Mouse (Mus musculus) small intestine, adult 2 months (tissue): ENCODE results near the gene Tifa. TPM values are rescaled to one million over a fixed set of nuclear protein-coding genes. Genes with fewer than 3 reads are reported as not detected.

ENCODE experiments used
- H3K27ac ChIP-seq: fragments of 200-500 bp; 2 replicates; pipeline ENCODE4 v1.5.1; 2012; ENCODE audit warnings: low read depth, low read length, control low read depth, inconsistent platforms; ENCODE audit not compliant: insufficient read depth
- H3K27me3 ChIP-seq: fragments of 200-500 bp; 2 replicates; pipeline ENCODE4 v1.6.1; 2012; ENCODE audit warnings: mild to moderate bottlenecking, moderate library complexity, low read length, inconsistent platforms; ENCODE audit not compliant: control insufficient read depth, insufficient read depth
- H3K36me3 ChIP-seq: fragments of 200-500 bp; 2 replicates; pipeline ENCODE4 v1.6.1; 2012; ENCODE audit warnings: mild to moderate bottlenecking, low read length, control low read depth, inconsistent platforms; ENCODE audit not compliant: control insufficient read depth, insufficient read depth
- H3K4me1 ChIP-seq: fragments of 200-500 bp; 2 replicates; pipeline ENCODE4 v1.6.1; 2012; ENCODE audit warnings: low read length, inconsistent platforms, mixed read lengths; ENCODE audit not compliant: control insufficient read depth, insufficient read depth, insufficient read length
- H3K4me3 ChIP-seq: fragments of 200-500 bp; 2 replicates; pipeline ENCODE4 v1.5.1; 2012; ENCODE audit warnings: low read depth, mild to moderate bottlenecking, control low read depth, inconsistent platforms, low read length, moderate library complexity
- CTCF ChIP-seq: fragments of 200-500 bp; IDR thresholded peaks from 2 replicates; pipeline ENCODE4 v1.5.1; 2012; ENCODE audit warnings: low read depth, mild to moderate bottlenecking, control low read depth, inconsistent platforms, low read length, moderate library complexity, mixed read lengths; ENCODE audit not compliant: insufficient replicate concordance, insufficient read length; ENCODE audit errors: extremely low read depth
- POLR2A ChIP-seq: fragments of 200-500 bp; IDR thresholded peaks from 2 replicates; pipeline ENCODE4 v1.6.1; 2012; ENCODE audit warnings: low read depth, mild to moderate bottlenecking, control low read depth, inconsistent platforms, low read length, moderate library complexity
- WGBS: fragments of 180-500 bp; shearing (Covaris S2); methylation state at CpG from one replicate; pipeline ENCODE4 v1.1.7; 2018; 5-methylcytosine and 5-hydroxymethylcytosine counted together
- polyA plus RNA-seq: library from polyadenylated mRNA; depleted of rRNA; stranded (reverse); fragments of >200 nt; gene quantifications from 2 replicates; pipeline ENCODE4 v1.2.3, GENCODE M21; 2012

Gene Tifa
- polyA plus RNA-seq, 1 experiment = 11.3 TPM

DNA sequence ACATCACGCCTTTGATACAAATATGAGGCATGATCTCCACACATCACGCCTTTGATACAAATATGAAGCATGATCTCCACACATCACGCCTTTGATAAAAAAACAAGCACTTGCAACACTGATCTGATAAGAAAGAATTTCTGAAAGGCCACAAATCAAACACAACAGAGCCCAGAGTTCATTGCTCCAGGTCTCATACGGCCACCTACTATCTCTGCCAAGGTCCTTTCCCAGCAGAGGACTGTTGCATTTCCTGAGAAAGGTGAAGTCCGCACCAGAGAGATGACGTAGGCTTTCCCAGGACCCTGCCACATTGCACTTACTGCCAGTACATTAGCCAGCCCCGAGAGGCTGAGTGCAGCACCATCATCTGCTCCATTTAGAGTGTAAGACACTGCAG, 19.5 kb downstream of the Tifa start:
- 81% methylated on average over 7 of the region's 7 CpGs for WGBS
- Histone ChIP-seq H3K27ac (no peak overlapping the region), H3K27me3 (no peaks in the 10 kb centered on the region), H3K4me1 (no peaks in the 10 kb centered on the region), H3K36me3 (peaks cover 53% of the 10 kb centered on the region), H3K4me3 (no peak overlapping the region)
- TF ChIP-seq POLR2A = no peak
- TF ChIP-seq CTCF = no peak

DNA sequence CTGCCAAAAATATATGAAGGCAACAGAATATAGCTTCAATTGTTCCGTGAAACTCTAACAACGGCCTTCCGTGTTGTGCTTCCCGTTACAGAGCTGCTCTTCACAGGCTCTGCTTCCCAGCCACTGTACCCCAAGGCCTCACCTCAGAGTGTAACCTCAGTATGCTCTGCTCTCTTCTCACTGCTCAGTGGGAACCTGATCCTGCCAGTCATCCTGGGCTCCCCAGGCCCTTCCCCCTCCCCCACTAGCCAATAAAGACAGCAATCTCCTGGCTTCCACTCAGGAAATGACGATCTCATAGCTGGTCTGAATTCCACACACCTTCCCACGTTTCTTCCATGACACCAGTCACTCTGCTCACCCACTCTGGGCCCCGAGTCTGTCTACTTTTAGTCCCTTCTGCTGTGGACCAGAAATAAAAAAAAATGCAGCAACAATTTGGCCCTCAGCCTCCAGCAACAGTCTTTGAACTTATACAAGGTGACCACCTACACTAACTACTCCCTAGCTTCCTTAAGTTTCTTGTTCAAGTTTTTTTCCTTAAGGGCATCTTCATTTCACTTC, 27.6 kb downstream of the Tifa start:
- 84% methylated on average over 7 of the region's 7 CpGs for WGBS
- H3K4me3 ChIP-seq = no peak overlapping the region
- H3K27me3 ChIP-seq = no peaks in the 10 kb centered on the region
- H3K27ac ChIP-seq = no peak overlapping the region
- TF ChIP-seq CTCF = no peak
- TF ChIP-seq POLR2A = no peak
- peaks cover 35% of the 10 kb centered on the region for H3K36me3 ChIP-seq
- peaks cover 2% of the 10 kb centered on the region; the same call in 1 of the 2 replicates for H3K4me1 ChIP-seq

DNA sequence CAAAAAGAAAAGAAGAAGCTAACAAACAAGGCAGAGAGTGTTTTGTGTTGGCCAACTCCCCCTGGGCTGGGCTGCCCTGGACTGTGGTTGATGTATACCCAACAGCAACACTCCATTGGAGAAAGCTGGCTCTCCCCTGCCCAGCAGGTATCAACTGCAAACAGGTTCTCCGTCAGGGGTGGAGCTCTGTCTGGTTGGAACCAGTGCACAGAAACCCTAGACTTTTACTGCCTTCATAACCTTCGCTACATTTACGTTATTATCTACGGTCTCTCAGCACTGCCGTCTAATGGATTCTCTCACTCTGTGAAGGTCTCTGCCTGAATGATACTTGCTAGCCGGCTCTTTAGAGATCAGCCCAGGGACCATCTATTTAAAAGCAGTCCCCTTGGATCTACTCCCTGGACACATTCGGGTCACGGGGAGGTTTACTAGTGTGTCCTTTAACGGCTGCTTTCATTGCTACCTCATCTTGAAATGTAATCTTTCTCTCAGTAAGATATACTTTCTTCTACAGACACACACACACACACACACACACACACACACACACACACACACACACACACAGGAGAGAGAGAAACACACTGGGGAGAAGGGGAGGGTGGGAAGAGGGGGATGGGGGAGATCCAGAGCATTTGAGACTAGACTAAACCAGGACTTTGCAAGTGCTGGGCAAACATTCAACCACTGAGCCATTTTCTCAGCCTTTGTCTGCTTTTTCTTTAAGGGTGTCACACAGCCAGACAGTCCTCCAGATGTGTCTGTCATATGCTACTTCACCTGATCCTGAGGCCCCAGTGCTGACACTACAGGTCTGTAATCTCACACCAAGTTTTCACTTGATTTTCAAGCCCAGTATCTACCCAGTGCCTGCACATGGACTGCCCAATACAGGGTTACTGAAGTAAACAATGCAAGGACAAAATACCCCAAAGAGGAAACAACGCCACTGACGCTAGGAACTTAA, 29.4 kb downstream of the Tifa start:
- Histone ChIP-seq H3K27ac (no peak overlapping the region), H3K4me1 (peaks cover 2% of the 10 kb centered on the region; the same call in 1 of the 2 replicates), H3K36me3 (peaks cover 36% of the 10 kb centered on the region), H3K27me3 (no peaks in the 10 kb centered on the region), H3K4me3 (no peak overlapping the region)
- 67% methylated on average over 11 of the region's 11 CpGs for WGBS
- TF ChIP-seq POLR2A (no peak), CTCF (no peak)

DNA sequence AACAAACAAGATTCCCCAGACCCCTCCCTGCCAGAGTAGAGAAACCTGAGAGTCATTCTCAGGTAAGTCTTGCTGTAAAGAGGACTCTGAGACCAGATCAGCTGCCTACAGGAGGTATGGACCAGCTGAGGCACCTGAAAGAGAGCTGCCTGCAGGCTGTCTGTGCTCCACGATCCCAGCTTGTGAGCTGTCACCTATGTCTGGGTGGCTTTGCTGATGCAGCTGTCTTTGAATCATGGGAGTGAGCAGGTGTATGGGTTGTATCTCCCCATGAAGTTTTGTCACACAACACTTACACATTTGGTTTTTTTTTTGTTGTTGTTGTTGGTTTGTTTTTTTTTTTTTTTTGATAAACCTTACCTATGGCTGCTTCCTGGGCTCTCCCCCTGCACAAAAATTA, 30.8 kb downstream of the Tifa start:
- Histone ChIP-seq H3K4me3 (no peak overlapping the region), H3K27ac (no peak overlapping the region), H3K36me3 (peaks cover 32% of the 10 kb centered on the region), H3K27me3 (no peaks in the 10 kb centered on the region), H3K4me1 (peaks cover 2% of the 10 kb centered on the region; the same call in 1 of the 2 replicates)
- WGBS = 86% methylated on average over 1 of the region's 1 CpGs
- TF ChIP-seq CTCF (no peak), POLR2A (no peak)

- H3K4me3 ChIP-seq = no peak overlapping the region
- H3K4me1 ChIP-seq = peaks cover 1% of the 10 kb centered on the region; the same call in 1 of the 2 replicates
- H3K27ac ChIP-seq = no peak overlapping the region
- WGBS = 74% methylated on average over 5 of the region's 5 CpGs
- no peaks in the 10 kb centered on the region for H3K27me3 ChIP-seq
- H3K36me3 ChIP-seq = peaks cover 31% of the 10 kb centered on the region
- no peak for TF ChIP-seq CTCF
- TF ChIP-seq POLR2A = no peak
Observed at GRCm38 (mm10) chr3:127821209-127821608, 31.6 kb downstream of the Tifa start.

- H3K27ac ChIP-seq = no peak overlapping the region
- no peaks in the 10 kb centered on the region for H3K27me3 ChIP-seq
- TF ChIP-seq POLR2A (no peak), CTCF (no peak)
- 83% methylated on average over 17 of the region's 17 CpGs for WGBS
- peaks cover 22% of the 10 kb centered on the region for H3K36me3 ChIP-seq
- H3K4me1 ChIP-seq = peaks cover 8% of the 10 kb centered on the region
- no peak overlapping the region for H3K4me3 ChIP-seq
Observed at GRCm38 (mm10) chr3:127823886-127824863, 34.6 kb downstream of the Tifa start.
